Mouse (Mus musculus) gastrocnemius, postnatal 36 days (tissue): ENCODE measurements around the gene Adh7. TPM values are rescaled to one million over a fixed set of nuclear protein-coding genes. Genes with fewer than 3 reads are reported as not detected.

ENCODE experiments used
- total RNA-seq, 2 experiments: library from RNA; stranded (reverse); gene quantifications; 2 replicates each; pipeline ENCODE4 v1.2.3; 2021

Gene Adh7
- total RNA-seq, 2 experiments from 2014 or later, result 0.27 to 0.46 TPM

Other genes with a start within 250 kb of the Adh7 start
- gene Dapp1, start 236.2 kb upstream of the Adh7 start, total RNA-seq, result 1 to 10 TPM; 1.2 to 1.3 TPM
- gene 1110002E22Rik, start 152.7 kb upstream of the Adh7 start, total RNA-seq, result 100 to 1,000 TPM; 112 to 114 TPM
- gene Gm5105, start 150.4 kb upstream of the Adh7 start, total RNA-seq, result 1 to 10 TPM; 1.3 to 1.9 TPM
- 1 to 10 TPM; 1.9 to 2.1 TPM for gene Trmt10a, start 74.3 kb upstream of the Adh7 start, total RNA-seq
- 1 to 10 TPM; 1.2 to 1.5 TPM for gene Mttp, start 72.8 kb upstream of the Adh7 start, total RNA-seq
- not detected for gene 4930579F01Rik, start 23.9 kb upstream of the Adh7 start, total RNA-seq
- gene Adh1, start 43.2 kb downstream of the Adh7 start, total RNA-seq, result 10 to 100 TPM; 37.4 to 44.9 TPM
- not detected for gene Adh6a, start 95.5 kb downstream of the Adh7 start, total RNA-seq
- not detected for gene Adh6b, start 124.0 kb downstream of the Adh7 start, total RNA-seq
- not detected for gene Adh4, start 197.7 kb downstream of the Adh7 start, total RNA-seq
- gene Adh5, start 225.3 kb downstream of the Adh7 start, total RNA-seq, result 10 to 100 TPM; 49.0 to 60.3 TPM